Mouse (Mus musculus) midbrain, embryonic 12.5 days (tissue): ENCODE results near the gene Lrriq4. TPM values are rescaled to one million over a fixed set of nuclear protein-coding genes. Genes with fewer than 3 reads are reported as not detected.
"Not testable (repeated sequence)": the region's sequence is repeated elsewhere in the genome, so short reads cannot be mapped to it uniquely, and the experiment has no call there.

Experiments
- ATAC-seq: fragments of 200-750 bp; cut with Nextera tagmentation; 2 replicates; pipeline ENCODE4 v1.8.0; 2017; ENCODE audit warnings: low read depth, moderate TSS enrichment, moderate library complexity; ENCODE audit not compliant: low FRiP score
- H3K27ac ChIP-seq: fragments of 300-500 bp; sonication (generic); replicated peaks from 2 replicates; pipeline ENCODE4 v1.5.1; 2016; ENCODE audit warnings: mild to moderate bottlenecking
- H3K27me3 ChIP-seq: fragments of 300-500 bp; sonication (generic); 2 replicates; pipeline ENCODE4 v1.6.1; 2016; ENCODE audit warnings: mild to moderate bottlenecking
- H3K36me3 ChIP-seq: fragments of 300-500 bp; sonication (generic); 2 replicates; pipeline ENCODE4 v1.6.1; 2016
- H3K4me1 ChIP-seq: fragments of 300-500 bp; sonication (generic); 2 replicates; pipeline ENCODE4 v1.6.1; 2016
- H3K4me2 ChIP-seq: fragments of 300-500 bp; sonication (generic); replicated peaks from 2 replicates; pipeline ENCODE4 v1.6.1; 2016; ENCODE audit warnings: mild to moderate bottlenecking, moderate library complexity
- H3K4me3 ChIP-seq: fragments of 300-500 bp; sonication (generic); 2 replicates; pipeline ENCODE4 v1.5.1; 2016; ENCODE audit warnings: mild to moderate bottlenecking
- H3K9ac ChIP-seq: fragments of 300-500 bp; sonication (generic); replicated peaks from 2 replicates; pipeline ENCODE4 v1.6.1; 2016; ENCODE audit warnings: mild to moderate bottlenecking, moderate library complexity
- H3K9me3 ChIP-seq: fragments of 300-500 bp; sonication (generic); 2 replicates; pipeline ENCODE4 v1.6.1; 2016; ENCODE audit warnings: mild to moderate bottlenecking
- WGBS: fragments of 180-500 bp; shearing (Covaris S2); methylation state at CpG from one replicate; pipeline ENCODE4 v1.1.7; 2016; 5-methylcytosine and 5-hydroxymethylcytosine counted together
- polyA plus RNA-seq: library from polyadenylated mRNA; unstranded; fragments of >200 nt; fragmentation: Nextera tagmentation; extraction: Ambion mirVana; gene quantifications from 2 replicates; pipeline ENCODE4 v1.2.1, GENCODE M21; 2016

Lrriq4 gene
- polyA plus RNA-seq, 1 experiment from 2014 or later: not detected

GRCm38 (mm10) chr3:30690976-30691375, 46.7 kb downstream of the Lrriq4 start:
- no peak overlapping the region for H3K27ac ChIP-seq
- no peaks in the 10 kb centered on the region for H3K27me3 ChIP-seq
- no peaks in the 10 kb centered on the region for H3K4me1 ChIP-seq
- ATAC-seq: no peak
- no peak overlapping the region for H3K4me2 ChIP-seq
- no peaks in the 10 kb centered on the region for H3K9me3 ChIP-seq
- no peak overlapping the region for H3K4me3 ChIP-seq
- 80% methylated on average over 7 of the region's 7 CpGs for WGBS
- no peaks in the 10 kb centered on the region for H3K36me3 ChIP-seq
- H3K9ac ChIP-seq: no peak overlapping the region

GRCm38 (mm10) chr3:30695661-30696060, 51.4 kb downstream of the Lrriq4 start:
- H3K4me1 ChIP-seq: no peaks in the 10 kb centered on the region
- H3K27ac ChIP-seq: no peak overlapping the region
- 97% methylated on average over 2 of the region's 2 CpGs for WGBS
- no peak overlapping the region for H3K4me3 ChIP-seq
- H3K9ac ChIP-seq: no peak overlapping the region
- ATAC-seq: no peak
- no peaks in the 10 kb centered on the region for H3K36me3 ChIP-seq
- no peaks in the 10 kb centered on the region for H3K9me3 ChIP-seq
- H3K27me3 ChIP-seq: no peaks in the 10 kb centered on the region
- H3K4me2 ChIP-seq: no peak overlapping the region

- H3K36me3 ChIP-seq: no peaks in the 10 kb centered on the region
- no peak overlapping the region for H3K4me3 ChIP-seq
- H3K27ac ChIP-seq: no peak overlapping the region
- H3K4me1 ChIP-seq: no peaks in the 10 kb centered on the region
- no peak overlapping the region for H3K9ac ChIP-seq
- 17% methylated on average over 2 of the region's 2 CpGs for WGBS
- H3K27me3 ChIP-seq: no peaks in the 10 kb centered on the region
- no peak for ATAC-seq
- H3K9me3 ChIP-seq: no peaks in the 10 kb centered on the region
- no peak overlapping the region for H3K4me2 ChIP-seq
Observed at GRCm38 (mm10) chr3:30696346-30696745, 52.0 kb downstream of the Lrriq4 start.

GRCm38 (mm10) chr3:30697891-30698290, 53.6 kb downstream of the Lrriq4 start:
- H3K27ac ChIP-seq: no peak overlapping the region
- no peak overlapping the region for H3K4me3 ChIP-seq
- H3K4me2 ChIP-seq: no peak overlapping the region
- 80% methylated on average over 4 of the region's 4 CpGs for WGBS
- no peak overlapping the region for H3K9ac ChIP-seq
- no peak for ATAC-seq
- H3K36me3 ChIP-seq: no peaks in the 10 kb centered on the region
- no peaks in the 10 kb centered on the region for H3K4me1 ChIP-seq
- H3K27me3 ChIP-seq: no peaks in the 10 kb centered on the region
- H3K9me3 ChIP-seq: no peaks in the 10 kb centered on the region

- 84% methylated on average over 6 of the region's 6 CpGs for WGBS
- H3K27ac ChIP-seq, H3K9ac ChIP-seq, H3K36me3 ChIP-seq, H3K27me3 ChIP-seq, H3K4me1 ChIP-seq, H3K9me3 ChIP-seq, ATAC-seq, H3K4me2 ChIP-seq, H3K4me3 ChIP-seq: not testable (repeated sequence)
Observed at GRCm38 (mm10) chr3:30699711-30700505, 55.6 kb downstream of the Lrriq4 start, which contains the start of gene Lrrc31. Gene Lrrc31, minus strand, starts transcription at chr3:30699843.

GRCm38 (mm10) chr3:30705977-30706376, 61.7 kb downstream of the Lrriq4 start:
- ATAC-seq: no peak
- WGBS: 91% methylated on average over 3 of the region's 3 CpGs
- no peaks in the 10 kb centered on the region for H3K4me1 ChIP-seq
- H3K9me3 ChIP-seq: no peaks in the 10 kb centered on the region
- H3K4me2 ChIP-seq: no peak overlapping the region
- no peak overlapping the region for H3K27ac ChIP-seq
- no peaks in the 10 kb centered on the region for H3K36me3 ChIP-seq
- H3K9ac ChIP-seq: no peak overlapping the region
- H3K27me3 ChIP-seq: no peaks in the 10 kb centered on the region
- no peak overlapping the region for H3K4me3 ChIP-seq

GRCm38 (mm10) chr3:30706614-30707276, 62.4 kb downstream of the Lrriq4 start:
- 86% methylated on average over 4 of the region's 4 CpGs for WGBS
- H3K4me3 ChIP-seq: no peak overlapping the region
- no peak for ATAC-seq
- H3K36me3 ChIP-seq: no peaks in the 10 kb centered on the region
- H3K4me1 ChIP-seq: no peaks in the 10 kb centered on the region
- no peak overlapping the region for H3K4me2 ChIP-seq
- no peaks in the 10 kb centered on the region for H3K27me3 ChIP-seq
- no peak overlapping the region for H3K9ac ChIP-seq
- no peaks in the 10 kb centered on the region for H3K9me3 ChIP-seq
- H3K27ac ChIP-seq: no peak overlapping the region

GRCm38 (mm10) chr3:30710191-30710590, 65.9 kb downstream of the Lrriq4 start:
- Histone ChIP-seq H3K9ac (no peak overlapping the region), H3K27me3 (no peaks in the 10 kb centered on the region), H3K36me3 (no peaks in the 10 kb centered on the region), H3K9me3 (no peaks in the 10 kb centered on the region), H3K4me2 (no peak overlapping the region), H3K27ac (no peak overlapping the region), H3K4me3 (no peak overlapping the region), H3K4me1 (no peaks in the 10 kb centered on the region)
- WGBS: 88% methylated on average over 6 of the region's 6 CpGs
- ATAC-seq: no peak

- WGBS: 94% methylated on average over 1 of the region's 1 CpGs
- Histone ChIP-seq H3K9ac (no peak overlapping the region), H3K4me1 (no peaks in the 10 kb centered on the region), H3K27me3 (no peaks in the 10 kb centered on the region), H3K36me3 (no peaks in the 10 kb centered on the region), H3K4me3 (no peak overlapping the region), H3K9me3 (no peaks in the 10 kb centered on the region), H3K4me2 (no peak overlapping the region), H3K27ac (no peak overlapping the region)
- ATAC-seq: no peak
Observed at GRCm38 (mm10) chr3:30713334-30713733, 69.0 kb downstream of the Lrriq4 start.

GRCm38 (mm10) chr3:30718649-30719048, 74.3 kb downstream of the Lrriq4 start:
- H3K9me3 ChIP-seq: no peaks in the 10 kb centered on the region
- H3K4me2 ChIP-seq: no peak overlapping the region
- no peak overlapping the region for H3K27ac ChIP-seq
- H3K27me3 ChIP-seq: no peaks in the 10 kb centered on the region
- H3K4me1 ChIP-seq: no peaks in the 10 kb centered on the region
- 87% methylated on average over 3 of the region's 3 CpGs for WGBS
- no peaks in the 10 kb centered on the region for H3K36me3 ChIP-seq
- no peak overlapping the region for H3K4me3 ChIP-seq
- no peak overlapping the region for H3K9ac ChIP-seq
- no peak for ATAC-seq
